Mouse (Mus musculus) forebrain, embryonic 12.5 days (tissue): ENCODE results near the gene Vmn2r89. TPM values are rescaled to one million over a fixed set of nuclear protein-coding genes. Genes with fewer than 3 reads are reported as not detected.
A peak's percentile ranks its signal among the peaks of the same experiment; 100 is the strongest.
"Not testable (repeated sequence)": the region's sequence is repeated elsewhere in the genome, so short reads cannot be mapped to it uniquely, and the experiment has no call there.

ENCODE experiments used
- ATAC-seq: fragments of 200-750 bp; cut with Nextera tagmentation; 2 replicates; pipeline ENCODE4 v1.8.0; 2017; ENCODE audit warnings: moderate TSS enrichment; ENCODE audit not compliant: low FRiP score
- H3K27ac ChIP-seq: fragments of 300-500 bp; sonication (generic); 2 replicates; pipeline ENCODE4 v1.5.1; 2016; ENCODE audit warnings: mild to moderate bottlenecking
- H3K27me3 ChIP-seq: fragments of 300-500 bp; sonication (generic); 2 replicates; pipeline ENCODE4 v1.6.1; 2016; ENCODE audit warnings: mild to moderate bottlenecking
- H3K36me3 ChIP-seq: fragments of 300-500 bp; sonication (generic); replicated peaks from 2 replicates; pipeline ENCODE4 v1.6.1; 2016; ENCODE audit warnings: mild to moderate bottlenecking
- H3K4me1 ChIP-seq: fragments of 300-500 bp; sonication (generic); 2 replicates; pipeline ENCODE4 v1.6.1; 2016
- H3K4me2 ChIP-seq: fragments of 300-500 bp; sonication (generic); 2 replicates; pipeline ENCODE4 v1.6.1; 2016; ENCODE audit warnings: mild to moderate bottlenecking, moderate library complexity
- H3K4me3 ChIP-seq: fragments of 300-500 bp; sonication (generic); replicated peaks from 2 replicates; pipeline ENCODE4 v1.5.1; 2016; ENCODE audit warnings: mild to moderate bottlenecking
- H3K9ac ChIP-seq: fragments of 300-500 bp; sonication (generic); 2 replicates; pipeline ENCODE4 v1.6.1; 2016; ENCODE audit warnings: mild to moderate bottlenecking
- H3K9me3 ChIP-seq: fragments of 300-500 bp; sonication (generic); 2 replicates; pipeline ENCODE4 v1.6.1; 2016
- WGBS: fragments of 180-500 bp; shearing (Covaris S2); methylation state at CpG from one replicate; pipeline ENCODE4 v1.1.7; 2016; 5-methylcytosine and 5-hydroxymethylcytosine counted together
- polyA plus RNA-seq: library from polyadenylated mRNA; unstranded; fragments of >200 nt; fragmentation: Nextera tagmentation; extraction: Ambion mirVana; gene quantifications from 2 replicates; pipeline ENCODE4 v1.2.1, GENCODE M21; 2016

Gene Vmn2r89
- not detected in 2 replicates for polyA plus RNA-seq

DNA sequence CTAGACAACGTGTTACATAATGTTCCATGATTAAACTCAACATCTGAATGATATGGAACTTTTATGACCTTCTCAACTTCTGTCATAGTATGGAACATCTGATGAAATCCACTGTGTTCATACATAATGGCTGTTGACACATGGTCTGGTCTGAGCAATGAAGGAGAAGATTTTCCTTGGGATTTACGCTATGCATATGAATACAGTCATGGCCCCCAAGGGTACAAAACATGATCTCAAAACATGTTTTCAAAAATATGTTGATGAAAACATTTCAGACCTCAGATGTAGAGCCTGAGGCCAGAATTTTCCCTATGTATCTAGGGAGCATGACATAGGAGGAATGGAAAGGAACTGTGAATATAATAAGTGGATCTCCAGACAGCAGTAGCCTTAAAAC lies at the start of gene Vmn2r89:
Gene Vmn2r89 (plus strand): TSS at position 301 of the 400 bp plus-strand sequence.
- H3K27ac ChIP-seq, H3K27me3 ChIP-seq, H3K36me3 ChIP-seq, H3K4me2 ChIP-seq, H3K4me3 ChIP-seq, H3K9ac ChIP-seq, H3K9me3 ChIP-seq, ATAC-seq, H3K4me1 ChIP-seq: not testable (repeated sequence)
- 77% methylated on average over 2 of the region's 2 CpGs for WGBS

DNA sequence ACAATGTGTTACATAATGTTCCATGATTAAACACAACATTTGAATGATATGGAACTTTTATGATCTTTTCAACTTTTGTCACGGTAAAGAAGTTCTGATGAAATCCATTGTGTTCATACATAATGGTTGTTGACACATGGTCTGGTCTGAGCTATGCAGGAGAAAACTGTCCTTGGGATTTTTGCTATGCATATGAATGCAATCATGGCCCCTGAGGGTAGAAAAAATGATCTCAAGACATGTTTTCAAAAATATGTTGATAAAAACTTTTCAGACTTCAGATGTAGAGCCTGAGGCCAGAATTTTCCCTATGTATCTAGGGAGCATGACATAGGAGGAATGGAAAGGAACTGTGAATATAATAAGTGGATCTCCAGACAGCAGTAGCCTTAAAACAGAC lies 41.1 kb upstream of the Vmn2r89 start, which contains the start of gene Vmn2r88:
Gene Vmn2r88 (plus strand): TSS at position 301 of the 400 bp plus-strand sequence.
- WGBS: 76% methylated on average over 1 of the region's 1 CpGs
- H3K27ac ChIP-seq: no peak within 1 kb of the TSS
- H3K9ac ChIP-seq: no peak within 1 kb of the TSS
- H3K4me1 ChIP-seq: no peaks in the 10 kb centered on the region
- H3K27me3 ChIP-seq: no peaks in the 10 kb centered on the region
- no peak within 1 kb of the TSS for H3K4me2 ChIP-seq
- no peak within 1 kb of the TSS for H3K4me3 ChIP-seq
- no peaks in the 10 kb centered on the region for H3K36me3 ChIP-seq
- H3K9me3 ChIP-seq: no peaks in the 10 kb centered on the region
- no peak for ATAC-seq

DNA sequence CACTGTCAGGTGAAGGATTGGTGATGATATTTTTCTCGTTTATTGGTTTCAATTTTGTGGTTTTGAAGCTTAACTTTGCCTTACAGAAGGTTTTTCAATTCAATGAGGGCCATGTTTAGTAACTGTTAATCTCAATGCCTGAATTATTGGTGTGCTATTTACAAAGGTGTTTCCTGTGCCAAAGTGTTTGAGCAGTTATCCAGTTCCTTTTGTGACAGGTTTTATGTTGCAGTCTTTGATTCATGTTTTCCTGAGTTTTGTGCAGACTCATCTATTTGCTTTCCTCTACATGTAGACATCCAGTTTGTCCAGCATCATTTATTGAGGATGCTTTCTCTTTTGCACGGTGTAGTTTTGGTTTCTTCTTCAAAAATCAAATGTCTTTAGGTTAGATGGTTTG lies 27.8 kb upstream of the Vmn2r89 start:
- H3K36me3 ChIP-seq: no peaks in the 10 kb centered on the region
- no peak for ATAC-seq
- no peaks in the 10 kb centered on the region for H3K9me3 ChIP-seq
- H3K4me2 ChIP-seq: no peak overlapping the region
- H3K4me3 ChIP-seq: no peak overlapping the region
- 77% methylated on average over 2 of the region's 2 CpGs for WGBS
- H3K27ac ChIP-seq: no peak overlapping the region
- H3K9ac ChIP-seq: no peak overlapping the region
- H3K27me3 ChIP-seq: no peaks in the 10 kb centered on the region
- no peaks in the 10 kb centered on the region for H3K4me1 ChIP-seq

DNA sequence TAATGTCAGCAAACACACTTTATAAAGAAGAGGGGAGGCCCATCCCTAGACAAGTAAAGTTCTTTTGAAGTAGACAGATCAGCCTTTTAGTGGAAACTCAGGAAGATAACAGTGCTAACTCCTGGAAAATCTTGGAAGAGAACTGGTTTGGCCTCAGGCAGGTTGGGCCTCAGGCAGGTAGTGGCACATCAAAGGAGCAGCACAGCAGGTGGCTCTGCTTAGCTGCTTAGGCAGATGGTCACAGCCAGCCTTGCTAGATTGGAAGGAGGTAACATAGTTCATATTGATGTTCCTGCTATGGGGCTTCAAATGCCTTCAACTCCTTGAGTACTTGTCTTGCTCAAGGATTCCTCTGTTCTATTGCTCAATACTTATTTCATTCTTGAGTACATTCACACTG lies 21.5 kb upstream of the Vmn2r89 start:
- H3K27me3 ChIP-seq, H3K27ac ChIP-seq, H3K4me1 ChIP-seq, H3K9ac ChIP-seq, H3K4me2 ChIP-seq, H3K36me3 ChIP-seq, H3K9me3 ChIP-seq, H3K4me3 ChIP-seq, ATAC-seq: not testable (repeated sequence)

DNA sequence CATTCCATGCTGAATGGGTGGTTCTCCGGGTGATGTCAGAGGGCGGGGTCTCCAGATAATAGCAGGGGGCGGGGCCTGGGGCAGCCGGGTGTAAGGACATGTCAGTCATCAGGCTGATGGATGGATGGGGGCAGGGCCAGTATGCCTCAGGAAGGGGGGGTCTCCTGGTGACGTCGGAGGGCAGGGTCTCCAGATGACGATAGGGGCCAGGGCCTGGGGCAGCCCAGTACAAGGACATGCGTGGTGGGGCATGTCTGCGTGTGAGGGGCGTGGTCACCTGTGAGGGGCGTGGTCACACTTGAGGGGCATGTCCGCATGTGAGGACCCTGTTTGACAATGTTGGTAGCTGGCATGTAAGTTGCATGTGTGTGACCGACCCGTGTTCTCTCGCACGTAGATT lies 17.1 kb upstream of the Vmn2r89 start:
- Histone ChIP-seq H3K9me3 (peaks cover 22% of the 10 kb centered on the region), H3K4me2 (no peak overlapping the region), H3K27ac (no peak overlapping the region), H3K4me1 (no peaks in the 10 kb centered on the region), H3K4me3 (no peak overlapping the region), H3K27me3 (no peaks in the 10 kb centered on the region), H3K9ac (no peak overlapping the region), H3K36me3 (no peaks in the 10 kb centered on the region)
- peak; percentile 33; the same call in 1 of the 2 replicates for ATAC-seq
- 94% methylated on average over 16 of the region's 16 CpGs for WGBS

DNA sequence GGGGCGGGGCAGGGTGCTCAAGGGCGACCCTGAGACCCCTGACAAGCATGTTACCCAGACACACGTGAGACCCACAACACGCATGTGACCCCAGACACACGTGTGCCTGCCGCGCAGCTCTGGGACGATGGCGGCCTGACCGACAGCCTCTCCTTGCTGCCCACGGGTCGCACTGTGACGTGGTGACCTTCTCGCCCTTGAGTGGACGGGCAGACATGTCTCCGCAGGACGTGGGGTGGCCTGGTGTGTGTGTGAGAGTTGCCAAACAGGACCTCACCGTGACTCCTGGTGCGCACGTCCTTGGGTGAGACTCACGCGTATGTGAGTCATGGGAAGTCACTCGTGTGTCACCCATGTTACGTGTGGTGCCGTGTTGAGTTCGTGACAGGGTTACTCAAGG lies 16.6 kb upstream of the Vmn2r89 start:
- H3K27ac ChIP-seq: no peak overlapping the region
- H3K9me3 ChIP-seq: peaks cover 22% of the 10 kb centered on the region
- H3K36me3 ChIP-seq: no peaks in the 10 kb centered on the region
- H3K9ac ChIP-seq: no peak overlapping the region
- ATAC-seq: no peak
- no peaks in the 10 kb centered on the region for H3K4me1 ChIP-seq
- no peak overlapping the region for H3K4me3 ChIP-seq
- 96% methylated on average over 26 of the region's 26 CpGs for WGBS
- no peaks in the 10 kb centered on the region for H3K27me3 ChIP-seq
- no peak overlapping the region for H3K4me2 ChIP-seq

DNA sequence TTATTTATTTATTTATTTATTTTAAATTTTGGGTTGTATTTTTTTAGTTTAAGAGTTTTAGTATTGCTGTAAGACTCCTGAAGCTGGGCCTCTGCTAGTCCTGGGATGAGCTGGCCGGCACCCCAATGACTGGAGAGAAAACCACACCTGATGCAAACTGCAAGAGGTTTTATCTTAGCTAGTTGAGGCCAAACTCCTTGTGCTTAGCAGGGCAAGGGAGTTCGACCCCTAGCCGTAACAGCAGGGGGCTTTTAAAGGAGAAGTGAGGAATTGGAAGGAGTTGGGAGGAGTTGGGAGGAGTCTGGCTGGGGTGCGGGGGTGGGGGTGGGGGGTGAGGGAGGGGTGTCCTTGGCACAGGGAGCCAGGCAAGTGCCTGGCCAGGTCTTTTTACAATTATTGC lies 12.7 kb upstream of the Vmn2r89 start:
- Histone ChIP-seq H3K9ac (no peak overlapping the region), H3K4me2 (no peak overlapping the region), H3K27ac (no peak overlapping the region), H3K27me3 (no peaks in the 10 kb centered on the region), H3K36me3 (no peaks in the 10 kb centered on the region), H3K4me3 (no peak overlapping the region), H3K9me3 (peaks cover 22% of the 10 kb centered on the region), H3K4me1 (no peaks in the 10 kb centered on the region)
- WGBS: 92% methylated on average over 4 of the region's 4 CpGs
- no peak for ATAC-seq

DNA sequence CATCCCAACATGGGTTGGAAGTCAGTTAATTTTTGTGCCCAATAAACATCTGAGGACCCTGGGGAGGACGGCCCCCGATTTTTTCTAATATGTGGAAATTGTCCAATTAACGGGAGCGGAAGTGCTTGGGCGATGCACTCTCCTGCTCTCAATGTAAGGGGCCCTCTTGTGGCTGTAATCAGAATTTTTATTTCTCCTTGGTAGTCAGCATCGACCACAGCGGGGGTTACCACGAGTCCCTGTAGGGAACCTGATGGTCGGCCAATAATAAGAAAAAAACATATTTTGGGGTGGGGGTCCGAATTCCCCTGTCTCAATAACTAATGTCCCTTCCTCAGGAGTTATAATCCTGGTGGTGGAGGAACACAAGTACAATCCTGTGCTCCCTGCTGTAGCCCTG lies 28.6 kb downstream of the Vmn2r89 start:
- not testable (repeated sequence) for H3K27me3 ChIP-seq, H3K9ac ChIP-seq, H3K27ac ChIP-seq, ATAC-seq, H3K4me1 ChIP-seq, H3K36me3 ChIP-seq, H3K9me3 ChIP-seq, H3K4me2 ChIP-seq, H3K4me3 ChIP-seq
- WGBS: 84% methylated on average over 10 of the region's 10 CpGs

DNA sequence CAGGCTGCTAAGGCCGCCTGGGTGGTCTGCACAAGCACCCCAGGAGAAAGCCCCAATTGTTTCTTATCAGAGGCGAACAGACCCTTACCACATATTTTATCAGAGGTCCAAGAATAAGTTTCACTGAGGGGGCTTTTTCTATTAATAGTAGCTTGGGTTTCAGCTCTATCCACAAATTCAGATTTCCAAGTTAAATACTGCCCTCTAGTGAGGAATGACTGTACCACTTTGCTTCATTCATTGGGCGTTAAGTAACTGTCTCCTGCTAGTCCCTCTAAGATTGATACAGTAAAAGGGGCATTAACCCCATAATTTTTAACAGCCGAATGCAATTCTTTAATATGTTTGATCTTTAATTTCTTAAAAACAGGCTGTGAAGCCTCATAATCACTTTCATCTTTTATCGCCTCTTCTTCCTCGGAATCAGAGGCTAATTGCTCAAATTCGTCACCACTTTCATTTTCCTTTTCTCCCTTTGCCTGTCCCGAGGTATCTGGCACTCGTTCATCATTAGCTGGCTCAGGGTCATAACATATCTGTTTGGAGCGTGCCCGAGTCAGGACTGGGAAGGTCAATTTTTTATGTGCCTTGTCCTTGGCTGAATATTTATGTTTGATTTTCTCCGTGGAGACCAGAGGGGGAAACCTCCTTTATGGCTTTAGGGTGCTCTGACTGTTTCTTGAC lies 29.8 kb downstream of the Vmn2r89 start:
- not testable (repeated sequence) for H3K27ac ChIP-seq, H3K27me3 ChIP-seq, H3K36me3 ChIP-seq, ATAC-seq, H3K9ac ChIP-seq, H3K9me3 ChIP-seq, H3K4me1 ChIP-seq, H3K4me2 ChIP-seq, H3K4me3 ChIP-seq
- WGBS: 93% methylated on average over 12 of the region's 12 CpGs

DNA sequence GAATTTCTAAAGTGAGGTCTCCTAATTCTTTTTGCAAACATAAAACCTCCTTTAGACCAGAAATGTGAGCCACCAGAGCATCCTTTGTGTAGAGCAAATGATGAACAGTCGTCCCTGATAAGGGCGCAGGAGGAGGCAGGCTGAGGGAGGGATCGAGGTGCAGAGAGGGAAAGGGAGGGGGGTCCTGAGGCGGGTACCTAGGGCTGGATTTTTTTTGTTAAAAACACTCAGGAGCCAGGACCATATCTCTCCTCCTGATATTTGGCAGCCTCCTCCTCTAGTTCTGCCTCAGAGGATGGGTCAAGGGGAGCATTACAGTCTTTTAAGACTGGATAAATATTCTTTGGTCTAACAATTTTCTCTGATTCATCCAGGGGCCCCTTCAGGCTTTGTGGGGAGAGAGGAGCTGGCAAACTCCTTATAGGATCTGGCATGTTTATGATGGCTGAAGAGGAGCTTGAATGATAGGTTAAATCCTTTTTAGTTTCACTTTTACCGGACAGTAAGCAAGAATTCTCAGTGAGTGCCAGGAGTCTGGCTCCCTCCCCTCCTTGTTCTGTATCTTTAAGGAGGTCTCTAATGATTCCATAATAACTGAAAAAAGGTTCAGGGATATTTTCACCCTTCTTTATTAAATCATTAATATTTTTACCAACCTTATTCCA lies 30.5 kb downstream of the Vmn2r89 start:
- Histone ChIP-seq H3K27me3 (no peaks in the 10 kb centered on the region), H3K9ac (no peak overlapping the region), H3K4me1 (no peaks in the 10 kb centered on the region), H3K4me2 (no peak overlapping the region), H3K9me3 (0 out of 2 replicates have a peak, but pooled peaks cover 8% of the 10 kb centered on the region), H3K36me3 (no peaks in the 10 kb centered on the region), H3K4me3 (no peak overlapping the region), H3K27ac (no peak overlapping the region)
- WGBS: 86% methylated on average over 5 of the region's 5 CpGs
- ATAC-seq: no peak

DNA sequence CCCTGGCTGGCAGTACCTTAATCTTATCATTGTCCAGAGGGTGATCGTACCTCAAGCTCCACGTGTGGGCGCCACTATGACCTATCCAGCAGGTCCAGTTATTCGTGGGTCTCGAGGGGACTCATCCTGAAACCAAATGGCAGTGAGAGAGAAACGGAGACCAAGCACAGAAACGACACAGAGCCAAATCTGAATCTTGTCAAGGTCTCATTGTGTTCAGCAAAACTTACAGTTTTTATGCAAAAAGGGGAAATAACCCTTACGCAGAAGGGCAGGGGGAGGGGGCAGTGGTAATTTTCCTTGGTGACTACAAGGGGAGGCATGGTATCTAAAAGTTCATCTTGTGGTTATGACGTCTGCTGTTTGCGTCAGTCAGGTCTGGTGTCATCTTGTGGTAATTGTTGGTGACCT lies 31.3 kb downstream of the Vmn2r89 start:
- not testable (repeated sequence) for H3K4me1 ChIP-seq, H3K4me3 ChIP-seq, H3K4me2 ChIP-seq, H3K36me3 ChIP-seq, H3K9me3 ChIP-seq, H3K27me3 ChIP-seq, ATAC-seq, H3K9ac ChIP-seq, H3K27ac ChIP-seq
- 86% methylated on average over 10 of the region's 10 CpGs for WGBS

DNA sequence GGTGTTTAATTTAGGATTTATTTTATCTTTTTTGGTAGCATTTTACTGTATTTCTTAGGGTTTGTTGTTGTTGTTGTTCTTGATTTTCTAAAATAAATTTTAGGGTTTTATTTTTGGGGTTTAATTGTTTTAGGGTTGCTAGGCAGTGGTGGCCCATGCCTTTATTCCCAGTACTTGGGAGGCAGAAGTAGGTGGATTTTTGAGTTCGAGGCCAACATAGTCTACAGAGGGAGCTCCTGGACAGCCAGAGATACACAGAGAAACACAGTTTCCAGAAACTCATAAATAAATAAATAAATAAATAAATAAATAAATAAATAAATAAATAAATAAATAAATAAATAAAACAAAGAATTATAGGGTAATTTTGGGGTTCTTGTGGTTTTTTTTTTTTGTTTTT lies 32.0 kb downstream of the Vmn2r89 start:
- Histone ChIP-seq H3K4me3 (no peak overlapping the region), H3K27me3 (no peaks in the 10 kb centered on the region), H3K9ac (no peak overlapping the region), H3K4me2 (no peak overlapping the region), H3K36me3 (no peaks in the 10 kb centered on the region), H3K4me1 (no peaks in the 10 kb centered on the region), H3K27ac (no peak overlapping the region), H3K9me3 (0 out of 2 replicates have a peak, but pooled peaks cover 8% of the 10 kb centered on the region)
- 95% methylated on average over 1 of the region's 1 CpGs for WGBS
- ATAC-seq: no peak

DNA sequence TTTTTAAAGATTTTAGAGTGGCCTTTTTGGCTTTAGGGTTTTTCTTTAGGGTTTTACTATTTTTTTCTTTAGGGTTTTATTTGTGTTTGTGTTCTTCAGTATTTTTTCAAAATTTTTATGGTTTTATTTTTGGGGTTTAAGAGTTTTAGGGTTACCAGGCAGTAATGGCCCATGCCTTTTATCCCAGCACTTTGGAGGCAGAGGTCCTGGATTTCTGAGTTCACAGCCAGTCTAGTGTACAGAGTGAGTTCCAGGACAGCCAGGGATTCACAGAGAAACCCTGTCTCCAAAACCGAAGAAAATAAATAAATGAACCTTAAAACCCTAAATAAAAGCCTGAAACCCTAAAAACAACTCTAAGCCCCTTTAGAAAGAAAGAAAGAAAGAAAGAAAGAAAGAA lies 34.5 kb downstream of the Vmn2r89 start:
- ATAC-seq: no peak
- 0 out of 2 replicates have a peak, but pooled peaks cover 7% of the 10 kb centered on the region for H3K9me3 ChIP-seq
- no peak overlapping the region for H3K4me3 ChIP-seq
- WGBS: 72% methylated on average over 1 of the region's 1 CpGs
- H3K9ac ChIP-seq: no peak overlapping the region
- H3K4me1 ChIP-seq: no peaks in the 10 kb centered on the region
- H3K27me3 ChIP-seq: no peaks in the 10 kb centered on the region
- no peak overlapping the region for H3K27ac ChIP-seq
- H3K4me2 ChIP-seq: no peak overlapping the region
- H3K36me3 ChIP-seq: no peaks in the 10 kb centered on the region
